Mouse (Mus musculus): ENCODE results near the gene Slc12a9. TPM values are rescaled to one million over a fixed set of nuclear protein-coding genes. Genes with fewer than 3 reads are reported as not detected.
A peak's percentile ranks its signal among the peaks of the same experiment; 100 is the strongest.

Slc12a9 gene
- total RNA-seq, 1 experiment: 20.9 TPM

DNA sequence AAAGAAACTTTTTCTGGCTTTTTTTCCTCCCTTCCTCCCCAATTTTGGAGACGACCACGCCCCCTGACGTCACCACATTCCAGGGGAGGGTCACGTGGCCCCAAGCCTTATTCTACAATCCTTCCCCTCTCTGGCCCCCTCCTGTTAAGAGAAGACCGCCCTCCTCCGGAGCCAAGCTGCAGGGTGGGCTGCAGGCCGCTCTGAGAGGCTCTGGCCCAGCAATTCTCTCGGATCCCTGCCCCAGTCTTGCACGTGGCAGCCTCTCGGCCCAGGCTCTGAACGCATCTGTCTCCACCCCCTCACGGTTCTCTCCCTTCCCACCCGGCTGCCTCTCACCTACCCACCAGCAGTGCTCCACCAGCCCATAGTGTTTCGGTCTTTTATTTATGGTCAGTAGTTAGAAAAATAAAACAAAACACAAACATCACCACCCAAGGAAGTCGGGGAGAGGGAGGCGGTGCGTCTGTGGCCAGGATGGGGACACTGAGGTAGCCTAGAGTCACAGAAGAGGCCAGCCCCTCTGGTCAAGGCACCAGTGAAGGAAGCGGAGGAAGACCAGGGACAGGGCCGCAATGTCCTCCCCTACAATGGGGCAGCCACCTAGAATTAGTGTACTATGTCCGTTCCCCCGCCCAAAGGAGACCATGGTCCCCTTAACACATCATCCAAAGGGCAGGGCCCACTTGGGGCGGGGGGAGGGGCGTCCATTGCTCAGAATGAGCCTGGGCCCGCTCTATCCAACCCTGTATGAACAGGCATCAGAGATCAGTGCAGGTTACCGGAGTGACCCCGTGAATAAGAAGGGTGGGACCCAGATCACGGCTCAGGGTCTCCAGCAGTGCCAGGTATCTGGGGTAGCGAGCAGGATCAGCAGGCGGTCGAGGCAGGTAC, 19.0 kb downstream of the Slc12a9 start, which contains the start of gene Trip6:
Gene Trip6, minus strand, starts transcription at position 212 of the 891 bp plus-strand sequence.
- peak within 1 kb of the TSS; percentile 57; the same call in 1 of the 2 replicates for H3K27ac ChIP-seq (ENCODE audit: insufficient read depth, low read depth, low read length, poor library complexity, severe bottlenecking)
- H3K4me3 ChIP-seq (ENCODE audit: insufficient read depth in 1 of 2, low read depth in 1 of 2, low read length in 2 of 2, poor library complexity in 1 of 2, severe bottlenecking in 1 of 2): peak within 1 kb of the TSS; percentile 56 to 75
- no peaks in the 10 kb centered on the region for H3K9me3 ChIP-seq (ENCODE audit: control insufficient read depth, insufficient read depth, low read depth, low read length)
- peak within 1 kb of the TSS; percentile 67 for H3K9ac ChIP-seq (ENCODE audit: insufficient read depth, low read depth, low read length, poor library complexity, severe bottlenecking)
- peak; percentile 86 for DNase-seq (ENCODE audit: low read depth, low spot score)
- TF ChIP-seq MAFK (IDR thresholded peaks at IDR 0.05; ENCODE audit: insufficient read depth, low read depth, low read length): no peak
- peaks cover 0 to 16% of the 10 kb centered on the region in 2 experiments; a peak in 2 of 4 replicates for H3K4me1 ChIP-seq (ENCODE audit: control insufficient read depth in 2 of 2, insufficient read depth in 2 of 2, low read length in 2 of 2, poor library complexity in 1 of 2)
- in situ Hi-C loops (cut with MboI; ENCODE audit: low sequenced_read_pairs in 2 of 2, unreplicated experiment in 2 of 2): no loop called here
- peaks cover 19% of the 10 kb centered on the region for H3K36me3 ChIP-seq (ENCODE audit: control insufficient read depth, insufficient read depth, low read length, poor library complexity, severe bottlenecking)

DNA sequence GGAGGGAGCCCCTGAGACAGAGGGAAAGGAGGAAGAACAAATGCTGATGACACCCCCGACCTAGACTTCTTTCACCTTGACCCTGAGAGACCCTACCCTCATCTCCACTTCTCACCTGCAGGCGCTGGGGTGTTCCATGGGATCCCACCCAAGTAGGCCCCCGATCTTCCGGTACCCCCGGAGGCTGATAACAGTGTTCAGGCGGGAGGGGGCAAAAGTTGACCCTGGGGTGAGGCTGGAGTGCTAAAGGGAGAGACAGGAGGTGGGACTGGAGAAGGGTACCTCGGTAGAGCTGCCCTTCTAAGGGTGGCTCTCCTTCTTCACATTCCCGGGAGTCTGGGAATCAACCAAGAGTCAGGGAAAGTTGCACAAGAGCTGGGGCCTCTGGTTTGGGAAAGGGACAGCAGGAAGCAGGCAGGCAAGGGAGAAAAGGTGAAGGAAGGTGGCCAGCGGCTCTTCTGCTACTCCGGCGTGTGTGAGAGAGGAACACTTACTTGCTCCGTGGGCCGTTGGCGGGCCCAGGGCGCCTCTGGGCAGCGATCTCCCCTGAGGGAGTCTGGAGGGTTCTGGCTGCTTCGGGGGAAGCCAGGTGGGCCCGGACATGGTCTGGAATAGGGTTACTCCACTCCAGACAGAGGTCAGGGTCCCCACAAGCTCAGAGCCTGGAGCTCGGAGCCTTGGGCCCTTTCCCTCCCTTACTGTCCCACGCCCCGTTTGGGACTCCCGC, 19.8 kb downstream of the Slc12a9 start:
- Histone ChIP-seq H3K4me1 (ENCODE audit: control insufficient read depth in 2 of 2, insufficient read depth in 2 of 2, low read length in 2 of 2, poor library complexity in 1 of 2) (peaks cover 0 to 16% of the 10 kb centered on the region in 2 experiments; a peak in 2 of 4 replicates), H3K9me3 (ENCODE audit: control insufficient read depth, insufficient read depth, low read depth, low read length) (no peaks in the 10 kb centered on the region), H3K4me3 (ENCODE audit: insufficient read depth in 1 of 2, low read depth in 1 of 2, low read length in 2 of 2, poor library complexity in 1 of 2, severe bottlenecking in 1 of 2) (peak overlapping the region; percentile 56 to 75), H3K27ac (ENCODE audit: insufficient read depth, low read depth, low read length, poor library complexity, severe bottlenecking) (peak overlapping the region; percentile 10; the same call in 1 of the 2 replicates), H3K36me3 (ENCODE audit: control insufficient read depth, insufficient read depth, low read length, poor library complexity, severe bottlenecking) (peaks cover 25% of the 10 kb centered on the region), H3K9ac (ENCODE audit: insufficient read depth, low read depth, low read length, poor library complexity, severe bottlenecking) (peak overlapping the region; percentile 67)
- no peak for TF ChIP-seq ZNF384 (IDR thresholded peaks at IDR 0.05; ENCODE audit: low read depth, low read length)
- no peak for TF ChIP-seq CHD2 (IDR thresholded peaks at IDR 0.05; ENCODE audit: low read depth, low read length)
- TF ChIP-seq MAFK (IDR thresholded peaks at IDR 0.05; ENCODE audit: insufficient read depth, low read depth, low read length): no peak
- TF ChIP-seq ZC3H11A (IDR thresholded peaks at IDR 0.05; ENCODE audit: borderline replicate concordance, low read depth, low read length): no peak
- TF ChIP-seq HCFC1 (IDR thresholded peaks at IDR 0.05; ENCODE audit: borderline replicate concordance, insufficient read depth, low read length): no peak
- no peak for DNase-seq (ENCODE audit: low read depth, low spot score)
- in situ Hi-C loops (cut with MboI; ENCODE audit: low sequenced_read_pairs in 2 of 2, unreplicated experiment in 2 of 2): no loop called here

DNA sequence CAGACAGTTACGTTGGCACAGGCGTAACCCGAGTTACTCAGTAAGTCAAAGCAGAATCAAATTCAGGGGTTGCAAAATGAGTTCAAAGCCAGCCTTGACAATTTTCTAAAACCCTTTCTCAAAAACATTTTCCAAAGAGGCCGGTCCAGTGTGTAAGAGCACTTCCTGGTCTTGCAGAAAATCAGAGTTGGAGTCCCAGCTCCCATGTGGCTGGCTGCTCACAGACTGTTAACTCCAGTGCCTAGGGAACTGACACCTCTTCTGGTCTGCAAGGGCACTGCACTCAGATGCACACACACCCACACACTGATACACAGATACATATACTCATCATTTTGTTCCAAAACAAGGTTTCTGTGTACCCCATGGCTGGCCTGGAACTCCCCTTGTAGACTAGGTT, 25.0 kb downstream of the Slc12a9 start:
- peak overlapping the region; percentile 60 to 84 for H3K4me3 ChIP-seq (ENCODE audit: insufficient read depth in 1 of 2, low read depth in 1 of 2, low read length in 2 of 2, poor library complexity in 1 of 2, severe bottlenecking in 1 of 2)
- no peaks in the 10 kb centered on the region for H3K9me3 ChIP-seq (ENCODE audit: control insufficient read depth, insufficient read depth, low read depth, low read length)
- TF ChIP-seq CHD2 (IDR thresholded peaks at IDR 0.05; ENCODE audit: low read depth, low read length) (no peak), ZNF384 (IDR thresholded peaks at IDR 0.05; ENCODE audit: low read depth, low read length) (no peak), ZC3H11A (IDR thresholded peaks at IDR 0.05; ENCODE audit: borderline replicate concordance, low read depth, low read length) (no peak), HCFC1 (IDR thresholded peaks at IDR 0.05; ENCODE audit: borderline replicate concordance, insufficient read depth, low read length) (no peak), MAFK (IDR thresholded peaks at IDR 0.05; ENCODE audit: insufficient read depth, low read depth, low read length) (no peak)
- H3K9ac ChIP-seq (ENCODE audit: insufficient read depth, low read depth, low read length, poor library complexity, severe bottlenecking): peak overlapping the region; percentile 94; the same call in 1 of the 2 replicates
- in situ Hi-C loops (cut with MboI; ENCODE audit: low sequenced_read_pairs in 2 of 2, unreplicated experiment in 2 of 2): no loop called here
- peaks cover 6 to 9% of the 10 kb centered on the region in 2 experiments; a peak in 2 of 4 replicates for H3K4me1 ChIP-seq (ENCODE audit: control insufficient read depth in 2 of 2, insufficient read depth in 2 of 2, low read length in 2 of 2, poor library complexity in 1 of 2)
- DNase-seq (ENCODE audit: low read depth, low spot score): no peak
- H3K36me3 ChIP-seq (ENCODE audit: control insufficient read depth, insufficient read depth, low read length, poor library complexity, severe bottlenecking): peaks cover 35% of the 10 kb centered on the region
- H3K27ac ChIP-seq (ENCODE audit: insufficient read depth, low read depth, low read length, poor library complexity, severe bottlenecking): peak overlapping the region; percentile 96; the same call in 1 of the 2 replicates

DNA sequence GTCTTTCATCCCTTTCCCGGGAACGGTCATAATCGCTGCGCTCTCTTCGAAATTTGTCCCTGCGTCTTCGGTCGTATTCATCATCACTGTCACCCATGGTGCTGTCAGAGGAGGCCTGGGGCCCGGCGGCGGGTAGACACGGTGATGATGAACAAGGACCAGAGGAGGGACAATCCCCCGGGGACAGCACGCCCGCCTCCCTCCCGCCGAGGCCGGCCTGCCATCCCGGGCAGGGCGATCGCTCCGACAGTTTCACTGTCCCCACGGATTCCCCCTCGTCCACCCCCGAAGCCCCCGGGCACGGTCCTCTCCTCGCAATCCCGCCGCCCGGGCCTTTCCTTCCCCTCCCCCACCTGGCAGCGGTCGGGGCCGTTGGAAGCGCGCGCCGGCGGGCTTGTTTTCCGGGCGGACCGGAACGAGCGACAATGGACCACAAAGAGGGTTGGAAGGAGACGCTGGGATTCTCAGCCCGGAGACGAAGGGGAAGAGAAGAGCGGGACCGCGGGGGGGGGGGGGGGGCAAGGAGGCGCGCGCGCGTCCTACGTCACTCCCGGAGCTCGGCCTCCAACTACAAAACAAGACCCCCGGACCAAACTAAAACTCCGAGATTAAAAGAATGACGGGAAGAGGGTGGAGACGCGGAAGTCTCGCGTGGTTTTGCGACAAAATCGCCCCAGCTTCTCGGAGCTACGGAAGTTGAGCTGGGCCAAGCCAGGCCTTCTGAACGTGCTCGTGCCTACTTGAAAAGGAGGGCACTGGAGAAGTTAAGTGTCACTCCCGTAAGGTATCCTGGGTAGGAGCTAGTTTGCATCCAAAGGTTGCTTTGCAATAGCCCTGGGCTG, 26.1 kb downstream of the Slc12a9 start, which contains the start of gene Srrt:
Gene Srrt, minus strand, starts transcription at position 604 of the 842 bp plus-strand sequence.
- Histone ChIP-seq H3K9me3 (ENCODE audit: control insufficient read depth, insufficient read depth, low read depth, low read length) (no peaks in the 10 kb centered on the region), H3K27ac (ENCODE audit: insufficient read depth, low read depth, low read length, poor library complexity, severe bottlenecking) (peak within 1 kb of the TSS; percentile 96), H3K4me3 (ENCODE audit: insufficient read depth in 1 of 2, low read depth in 1 of 2, low read length in 2 of 2, poor library complexity in 1 of 2, severe bottlenecking in 1 of 2) (peak within 1 kb of the TSS; percentile 60 to 84), H3K36me3 (ENCODE audit: control insufficient read depth, insufficient read depth, low read length, poor library complexity, severe bottlenecking) (peaks cover 43% of the 10 kb centered on the region), H3K4me1 (ENCODE audit: control insufficient read depth in 2 of 2, insufficient read depth in 2 of 2, low read length in 2 of 2, poor library complexity in 1 of 2) (peaks cover 6 to 7% of the 10 kb centered on the region in 2 experiments; a peak in 2 of 4 replicates), H3K9ac (ENCODE audit: insufficient read depth, low read depth, low read length, poor library complexity, severe bottlenecking) (peak within 1 kb of the TSS; percentile 94)
- DNase-seq (ENCODE audit: low read depth, low spot score): peak; percentile 93
- no peak for TF ChIP-seq ZNF384 (IDR thresholded peaks at IDR 0.05; ENCODE audit: low read depth, low read length)
- TF ChIP-seq MAFK (IDR thresholded peaks at IDR 0.05; ENCODE audit: insufficient read depth, low read depth, low read length): no peak
- no peak for TF ChIP-seq ZC3H11A (IDR thresholded peaks at IDR 0.05; ENCODE audit: borderline replicate concordance, low read depth, low read length)
- TF ChIP-seq CHD2 (IDR thresholded peaks at IDR 0.05; ENCODE audit: low read depth, low read length): peak; percentile 94
- TF ChIP-seq HCFC1 (IDR thresholded peaks at IDR 0.05; ENCODE audit: borderline replicate concordance, insufficient read depth, low read length): peak; percentile 23; the same call in 1 of the 2 replicates
- in situ Hi-C loops (cut with MboI; ENCODE audit: low sequenced_read_pairs in 2 of 2, unreplicated experiment in 2 of 2): no loop called here

All from ES-E14 (cell line).